Mouse (Mus musculus): ENCODE results near the gene Ptx4.

GRCm38 (mm10) chr17:25101338-25101737 is 19.2 kb upstream of the Ptx4 start:
- TF ChIP-seq CTCF (IDR thresholded peaks at IDR 0.05; ENCODE audit: insufficient read depth, low read depth, low read length) (no peak), POLR2A (IDR thresholded peaks at IDR 0.05; ENCODE audit: insufficient read depth, low read depth, low read length) (no peak)
